Comparison of ENCODE assay signal across 8 mouse cellular contexts in the genomic region with DNA sequence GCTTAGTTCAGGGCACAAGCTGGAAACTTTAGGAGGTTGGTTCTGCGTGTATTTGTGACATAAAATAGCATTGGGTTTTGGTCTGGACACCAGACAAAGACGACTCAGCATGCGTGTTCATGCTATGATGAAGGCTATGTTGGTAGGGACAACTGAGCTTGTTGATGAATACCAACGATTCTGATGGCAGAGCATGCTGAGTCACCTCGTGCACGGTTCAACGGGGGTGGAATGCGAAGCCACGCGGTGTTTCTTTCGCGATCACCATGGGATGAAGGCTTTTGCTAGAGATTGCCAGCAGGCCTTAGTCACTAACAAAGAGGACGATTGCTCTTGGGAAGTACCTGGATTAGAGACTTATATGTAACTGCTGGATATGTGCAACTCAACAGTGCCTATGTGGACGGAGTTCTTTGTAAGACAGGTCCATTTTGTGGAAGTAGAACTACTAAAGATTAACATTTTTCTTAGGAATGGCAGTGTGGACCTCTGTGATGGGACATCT. TPM values are rescaled to one million over a fixed set of nuclear protein-coding genes. Genes with fewer than 3 reads are reported as not detected.
A peak's percentile ranks its signal among the peaks of the same experiment; 100 is the strongest.
DNase-seq lines count a peak whose midpoint lies in the region; ATAC-seq and TF ChIP-seq lines count a peak whose summit lies in the region.

No protein-coding gene starts in this region.

- under 1% methylated on average over 14 of the region's 14 CpGs for WGBS in lung, embryonic 14.5 days
- WGBS in midbrain, embryonic 11.5 days, result 0% methylated on average over 14 of the region's 14 CpGs

- H3K9ac ChIP-seq in lung, embryonic 14.5 days, result peak overlapping the region; percentile 97
- peak overlapping the region; percentile 87 for H3K9ac ChIP-seq in midbrain, embryonic 11.5 days (ENCODE audit: low read length)

- peak overlapping the region; percentile 85 for H3K4me2 ChIP-seq in lung, embryonic 14.5 days
- peak overlapping the region; percentile 92 for H3K4me2 ChIP-seq in midbrain, embryonic 11.5 days

- ATAC-seq in lung, embryonic 14.5 days (ENCODE audit: insufficient read depth), result peak; percentile 18
- peak; percentile 31 for ATAC-seq in midbrain, embryonic 11.5 days (ENCODE audit: low FRiP score)

- H3K36me3 ChIP-seq in lung, embryonic 14.5 days (ENCODE audit: insufficient read depth), result peaks cover 66% of the 10 kb centered on the region
- H3K36me3 ChIP-seq in erythroblast, embryonic 14.5 days (ENCODE audit: control insufficient read depth), result peaks cover 67% of the 10 kb centered on the region
- peaks cover 12% of the 10 kb centered on the region; the same call in 1 of the 2 replicates for H3K36me3 ChIP-seq in midbrain, embryonic 11.5 days (ENCODE audit: control insufficient read depth, insufficient read depth, low read length)

- H3K4me1 ChIP-seq in lung, embryonic 14.5 days (ENCODE audit: insufficient read depth), result no peaks in the 10 kb centered on the region
- H3K4me1 ChIP-seq in erythroblast, embryonic 14.5 days (ENCODE audit: control insufficient read depth), result peaks cover 72% of the 10 kb centered on the region
- peaks cover 17% of the 10 kb centered on the region for H3K4me1 ChIP-seq in midbrain, embryonic 11.5 days (ENCODE audit: control insufficient read depth, insufficient read depth, low read length)

- H3K9me3 ChIP-seq in lung, embryonic 14.5 days (ENCODE audit: low read depth, low read length), result no peaks in the 10 kb centered on the region
- H3K9me3 ChIP-seq in erythroblast, embryonic 14.5 days (ENCODE audit: control insufficient read depth, low read length), result no peaks in the 10 kb centered on the region
- no peaks in the 10 kb centered on the region for H3K9me3 ChIP-seq in midbrain, embryonic 11.5 days (ENCODE audit: control insufficient read depth, low read length)

- TF ChIP-seq CTCF in lung, embryonic 14.5 days (IDR thresholded peaks at IDR 0.05; ENCODE audit: low read depth), result no peak

- peak overlapping the region; percentile 81 for H3K4me3 ChIP-seq in lung, embryonic 14.5 days (ENCODE audit: low read depth, low read length)
- peak overlapping the region; percentile 97 for H3K4me3 ChIP-seq in erythroblast, embryonic 14.5 days (replicated peaks)
- peak overlapping the region; percentile 70 for H3K4me3 ChIP-seq in midbrain, embryonic 11.5 days (ENCODE audit: low read depth, low read length)

- no peaks in the 10 kb centered on the region for H3K27me3 ChIP-seq in lung, embryonic 14.5 days (ENCODE audit: insufficient read depth, low read length)
- no peaks in the 10 kb centered on the region for H3K27me3 ChIP-seq in erythroblast, embryonic 14.5 days (ENCODE audit: control insufficient read depth)
- no peaks in the 10 kb centered on the region for H3K27me3 ChIP-seq in midbrain, embryonic 11.5 days (ENCODE audit: control insufficient read depth, insufficient read depth, low read length)

- peak; percentile 80 for DNase-seq in adrenal gland, postnatal 14 days
- DNase-seq in adrenal gland, adult 8-10 months, result no peak
- DNase-seq in lung, embryonic 14.5 days, result peak; percentile 67
- no peak for DNase-seq in lung, postnatal 25 days (ENCODE audit: low spot score)
- DNase-seq in kidney, postnatal 10 days, result peak; percentile 58
- DNase-seq in midbrain, embryonic 11.5 days (ENCODE audit: low spot score, missing footprints), result no peak
- no peak for DNase-seq in ovary, adult 18-20 months (ENCODE audit: low spot score)

- H3K27ac ChIP-seq in lung, embryonic 14.5 days (ENCODE audit: low read depth), result peak overlapping the region; percentile 97
- peak overlapping the region; percentile 68 for H3K27ac ChIP-seq in midbrain, embryonic 11.5 days (ENCODE audit: low read depth, low read length)

RNA-seq across cellular contexts. Expression of a gene that starts 0.7 kb away (rescaled TPM):
- 12.9 and 14.3 TPM in 2 replicates for total RNA-seq in adrenal gland, postnatal 14 days (2021)
- total RNA-seq in adrenal gland, adult 8-10 months (2022), result 10 to 100 TPM; 13.1 to 27.1 (median 19.0) TPM
- polyA plus RNA-seq in lung, embryonic 14.5 days (2014; fragmentation: Nextera tagmentation; extraction: Ambion mirVana), result 9.5 and 12.2 TPM in 2 replicates
- 0.01 TPM in 1 of 2 replicates, not detected in the other for polyA plus RNA-seq in erythroblast, embryonic 14.5 days (2012)
- 10.7 and 15.0 TPM in 2 replicates for polyA plus RNA-seq in midbrain, embryonic 11.5 days (2014; fragmentation: Nextera tagmentation; extraction: Ambion mirVana)

RNA-seq across cellular contexts. Expression of a gene that starts 35.1 kb away (rescaled TPM):
- 25.3 and 32.9 TPM in 2 replicates for total RNA-seq in adrenal gland, postnatal 14 days (2021)
- total RNA-seq in adrenal gland, adult 8-10 months (2022), result 10 to 100 TPM; 29.7 to 31.8 (median 31.0) TPM
- 37.0 and 42.4 TPM in 2 replicates for polyA plus RNA-seq in lung, embryonic 14.5 days (2014; fragmentation: Nextera tagmentation; extraction: Ambion mirVana)
- 0.21 and 0.47 TPM in 2 replicates for polyA plus RNA-seq in erythroblast, embryonic 14.5 days (2012)
- 56.3 and 58.7 TPM in 2 replicates for polyA plus RNA-seq in midbrain, embryonic 11.5 days (2014; fragmentation: Nextera tagmentation; extraction: Ambion mirVana)

RNA-seq across cellular contexts. Expression of a gene that starts 35.2 kb away (rescaled TPM):
- 4.5 and 4.9 TPM in 2 replicates for total RNA-seq in adrenal gland, postnatal 14 days (2021)
- 1 to 10 TPM; 1.7 to 3.6 (median 2.8) TPM for total RNA-seq in adrenal gland, adult 8-10 months (2022)
- 35.9 and 38.0 TPM in 2 replicates for polyA plus RNA-seq in lung, embryonic 14.5 days (2014; fragmentation: Nextera tagmentation; extraction: Ambion mirVana)
- 3.6 and 5.0 TPM in 2 replicates for polyA plus RNA-seq in erythroblast, embryonic 14.5 days (2012)
- 41.6 and 45.8 TPM in 2 replicates for polyA plus RNA-seq in midbrain, embryonic 11.5 days (2014; fragmentation: Nextera tagmentation; extraction: Ambion mirVana)

RNA-seq across cellular contexts. Expression of a gene that starts 56.9 kb away (rescaled TPM):
- 25.9 and 489 TPM in 2 replicates for total RNA-seq in adrenal gland, postnatal 14 days (2021)
- total RNA-seq in adrenal gland, adult 8-10 months (2022), result 1 to 10 TPM in 3 of 4 experiments, under 1 TPM in 1; 0.80 to 2.2 (median 1.6) TPM
- 1.3 and 1.6 TPM in 2 replicates for polyA plus RNA-seq in lung, embryonic 14.5 days (2014; fragmentation: Nextera tagmentation; extraction: Ambion mirVana)
- polyA plus RNA-seq in erythroblast, embryonic 14.5 days (2012), result 1.0 and 2.2 TPM in 2 replicates
- polyA plus RNA-seq in midbrain, embryonic 11.5 days (2014; fragmentation: Nextera tagmentation; extraction: Ambion mirVana), result 1.4 and 1.9 TPM in 2 replicates

Comparison
In these comparisons a context has a peak if more than half of its experiments do, and no peak if none do; other contexts are left out.
1. DNase-seq: peak in adrenal gland, postnatal 14 days (single experiment), lung, embryonic 14.5 days (single experiment) and kidney, postnatal 10 days (single experiment); none in adrenal gland, adult 8-10 months (single experiment), lung, postnatal 25 days (single experiment), midbrain, embryonic 11.5 days (single experiment) and ovary, adult 18-20 months (single experiment).
2. RNA of a gene that starts 0.7 kb away (polyA plus RNA-seq): 10.7 to 15.0 TPM in midbrain, embryonic 11.5 days and 9.5 to 12.2 TPM in lung, embryonic 14.5 days; 0.01 TPM in erythroblast, embryonic 14.5 days; every median in the first group is over 10 times any median in the second.
3. RNA of a gene that starts 35.1 kb away (polyA plus RNA-seq): 56.3 to 58.7 TPM in midbrain, embryonic 11.5 days and 37.0 to 42.4 TPM in lung, embryonic 14.5 days; 0.21 to 0.47 TPM in erythroblast, embryonic 14.5 days; every median in the first group is over 10 times any median in the second.
4. Peak in every context shown above with its lines, with median percentiles within 50 percentile points of each other: H3K4me3 ChIP-seq.